Mouse (Mus musculus) gastrocnemius, adult 18-20 months (tissue): ENCODE measurements at regions not wholly inside any gene's neighbourhood (a gene's known extent, or its start where the extent isn't known, plus 50 kb on each side); places are given as distances from the start of the nearest gene placed in this dataset.

Experiments
- DNase-seq: peaks from one replicate; pipeline ENCODE4 v3.0.0; 2021; ENCODE audit warnings: low spot score

GRCm38 (mm10) chr7:133376833-133377484, 225.0 kb downstream of the Tex36 start:
- no peak for DNase-seq

DNA sequence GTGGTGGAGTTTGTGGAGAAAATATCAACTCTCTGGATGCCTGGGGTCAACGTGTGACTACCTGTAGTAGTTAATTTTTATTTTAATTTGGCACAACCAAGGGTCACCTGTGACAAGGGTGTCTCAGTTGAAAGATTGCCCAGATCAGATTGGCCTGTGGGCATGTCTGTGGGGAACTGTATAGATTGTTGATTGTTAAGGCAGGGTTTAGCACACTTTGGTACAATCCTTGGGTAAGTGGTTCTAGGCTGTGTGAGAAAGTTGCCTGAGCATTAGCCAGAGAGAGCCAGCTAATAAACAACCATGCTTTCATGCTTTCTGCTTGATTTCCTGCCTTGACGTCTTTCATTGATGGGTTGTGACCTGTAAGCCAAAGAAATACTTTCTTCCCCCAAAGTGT, 229.3 kb downstream of the Tex36 start:
- DNase-seq: no peak

DNA sequence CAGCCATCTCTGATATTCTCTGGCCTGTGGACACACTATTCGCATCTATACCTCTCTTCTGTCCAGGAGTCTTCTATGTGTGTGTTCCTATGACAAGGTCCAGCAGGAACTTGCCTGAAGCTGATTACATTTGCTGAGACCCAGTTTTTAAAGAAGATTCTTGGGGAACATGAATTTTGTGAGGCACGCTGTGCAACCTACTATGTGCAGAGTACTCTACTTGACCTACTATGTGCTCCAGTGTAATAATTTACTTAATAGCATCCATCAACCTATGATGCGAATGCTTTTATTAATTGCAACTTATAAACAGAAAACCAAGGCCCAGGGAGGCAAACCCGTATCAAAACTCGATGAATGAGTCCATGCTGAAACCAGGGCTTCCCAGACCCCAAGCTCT, 231.4 kb downstream of the Tex36 start:
- DNase-seq: no peak

- DNase-seq: no peak
Observed at GRCm38 (mm10) chr7:133364601-133365000, 237.4 kb downstream of the Tex36 start.

GRCm38 (mm10) chr7:133328717-133329116, 204.6 kb upstream of the Ctbp2 start:
- DNase-seq: peak; percentile 27

GRCm38 (mm10) chr7:133325548-133326190, 201.5 kb upstream of the Ctbp2 start:
- no peak for DNase-seq

DNA sequence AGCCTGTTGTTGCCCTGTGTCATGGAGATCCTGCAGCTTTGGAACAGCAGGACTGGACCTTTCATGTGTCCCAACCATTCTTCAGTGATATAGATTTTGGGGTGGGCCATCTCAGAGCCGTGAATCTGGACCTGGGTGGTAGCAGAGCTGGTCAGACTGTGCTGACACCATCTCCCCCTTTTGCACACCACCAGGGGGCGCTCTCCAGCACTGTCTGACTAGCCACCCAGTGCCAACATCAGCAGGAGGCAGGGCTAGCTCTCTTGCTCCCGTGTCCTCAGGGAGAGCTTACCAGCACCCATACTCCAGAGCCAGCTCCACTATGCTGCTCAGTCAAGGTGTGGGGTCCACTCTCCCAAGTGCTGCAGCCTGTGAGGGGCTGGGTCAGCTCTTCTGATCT, 199.8 kb upstream of the Ctbp2 start:
- DNase-seq: no peak

GRCm38 (mm10) chr7:133317511-133317910, 193.4 kb upstream of the Ctbp2 start:
- DNase-seq: no peak

DNA sequence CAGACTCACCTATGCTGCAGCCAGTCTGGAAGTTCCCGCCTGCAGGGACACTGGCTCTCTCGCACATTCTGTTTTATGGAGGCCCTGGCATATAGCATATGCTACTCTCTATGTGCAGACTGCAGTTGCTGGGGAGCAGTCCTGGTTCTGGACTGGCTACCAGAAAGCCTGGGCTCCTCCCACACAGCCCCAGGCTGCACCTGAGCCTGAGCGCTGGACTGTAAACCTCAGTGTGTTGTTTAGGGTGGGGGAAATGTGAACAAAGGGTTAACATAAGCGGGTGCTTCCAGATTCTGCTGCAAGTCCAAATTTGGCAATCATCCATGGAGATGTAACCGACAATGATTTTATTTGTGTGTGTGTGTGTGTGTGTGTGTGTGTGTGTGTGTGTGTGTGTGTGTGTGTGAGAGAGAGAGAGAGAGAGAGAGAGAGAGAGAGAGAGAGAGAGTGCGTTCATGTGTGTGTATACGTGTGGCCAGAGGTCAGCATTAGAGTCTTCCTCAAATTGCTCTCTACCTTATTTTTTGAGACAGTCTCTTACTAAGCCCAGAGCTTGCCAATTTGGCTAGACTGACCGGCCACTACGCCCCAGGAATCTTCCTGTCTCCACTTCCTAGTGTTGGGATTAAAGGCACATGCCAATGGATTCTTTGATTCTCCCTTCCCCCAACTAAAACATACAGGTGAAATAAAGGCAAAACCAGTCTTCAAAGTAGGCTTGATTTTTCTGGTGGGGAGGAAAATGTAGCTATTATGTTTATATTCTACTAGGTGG, 192.7 kb upstream of the Ctbp2 start:
- DNase-seq: no peak

GRCm38 (mm10) chr7:133315197-133316029, 191.3 kb upstream of the Ctbp2 start:
- no peak for DNase-seq

DNA sequence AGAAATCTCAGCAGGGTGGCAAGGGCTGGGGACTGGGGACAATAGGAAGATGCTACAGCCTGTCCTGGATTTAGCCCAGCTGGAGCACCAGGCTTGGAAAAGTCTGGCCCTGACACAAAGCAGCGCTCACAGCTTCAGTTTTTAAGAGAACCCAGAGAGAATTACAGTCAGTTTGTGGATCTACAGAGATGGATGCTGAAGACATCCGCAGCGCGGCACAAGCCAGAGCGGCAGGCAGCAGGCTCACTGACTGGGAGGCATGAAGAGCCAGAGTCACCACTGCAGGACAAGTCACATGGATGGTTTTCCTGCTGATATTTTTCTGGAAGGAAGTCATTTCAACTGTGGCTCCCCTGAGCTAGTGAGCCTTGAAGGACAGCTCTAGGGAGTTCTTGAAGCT, 189.0 kb upstream of the Ctbp2 start:
- no peak for DNase-seq

- no peak for DNase-seq
Observed at GRCm38 (mm10) chr7:133311116-133311801, 187.1 kb upstream of the Ctbp2 start.

GRCm38 (mm10) chr7:133304461-133304860, 180.3 kb upstream of the Ctbp2 start:
- DNase-seq: no peak

DNA sequence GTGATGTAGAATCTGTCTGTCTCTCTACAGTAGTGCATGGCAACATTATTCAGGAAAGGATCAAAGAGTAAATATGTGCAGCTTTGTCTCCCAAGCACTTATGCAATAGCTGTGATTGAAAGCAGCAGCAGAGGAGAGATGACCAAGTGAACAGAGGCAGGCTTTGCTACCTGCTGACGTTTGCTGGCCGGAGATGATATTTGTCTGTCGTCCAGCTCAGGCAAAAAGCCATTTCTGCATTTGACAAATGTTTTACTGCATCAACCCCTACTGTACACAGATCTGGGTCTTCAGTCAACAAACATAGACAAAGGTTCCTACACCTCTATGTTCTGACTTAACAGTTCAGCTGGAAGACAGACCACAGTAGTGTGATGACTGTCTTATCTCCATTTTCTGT, 166.3 kb upstream of the Ctbp2 start:
- no peak for DNase-seq

GRCm38 (mm10) chr7:133288236-133288635, 164.1 kb upstream of the Ctbp2 start:
- DNase-seq: no peak

- no peak for DNase-seq
Observed at GRCm38 (mm10) chr7:133286836-133287235, 162.7 kb upstream of the Ctbp2 start.

GRCm38 (mm10) chr7:133286216-133286615, 162.1 kb upstream of the Ctbp2 start:
- DNase-seq: no peak

DNA sequence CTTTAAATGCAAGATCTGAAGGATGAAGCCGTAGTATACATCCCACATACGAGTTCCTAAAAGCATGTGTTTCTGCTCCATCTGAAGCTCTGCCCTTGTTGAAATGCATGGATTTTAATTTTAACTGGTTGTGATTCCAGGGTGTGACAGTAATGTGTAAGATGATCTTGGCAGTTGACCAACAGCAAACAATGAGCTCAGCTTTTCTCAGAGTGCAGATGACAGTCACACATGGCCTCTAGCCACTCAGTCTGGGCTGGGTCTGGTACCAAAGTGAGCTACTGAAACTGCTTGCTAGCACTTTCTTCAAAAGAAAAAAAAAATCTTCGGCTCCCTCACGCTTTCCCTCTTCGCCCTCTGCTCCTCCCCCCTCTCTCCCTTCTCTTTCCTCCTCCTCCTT, 138.0 kb upstream of the Ctbp2 start:
- no peak for DNase-seq

DNA sequence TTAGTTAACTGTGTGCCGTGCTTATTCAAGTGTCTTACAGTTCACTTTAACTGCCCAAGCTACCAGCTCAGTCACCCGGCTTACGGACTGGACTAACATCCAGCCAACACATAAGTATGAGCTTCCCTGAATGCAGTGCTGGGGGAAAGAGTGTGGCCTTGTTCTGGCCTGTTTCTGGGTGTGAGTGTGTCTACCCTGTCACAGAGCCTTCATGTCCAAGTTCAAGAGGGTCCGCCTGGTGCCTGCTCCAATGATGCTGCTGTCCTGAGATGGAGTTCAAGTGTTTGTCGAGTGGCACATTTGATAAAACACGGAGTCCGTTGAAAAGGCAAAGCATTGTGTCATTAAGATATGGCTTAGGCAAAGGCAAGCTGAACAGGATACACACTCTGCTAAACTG, 135.0 kb upstream of the Ctbp2 start:
- DNase-seq: no peak

GRCm38 (mm10) chr7:133256831-133257230, 132.7 kb upstream of the Ctbp2 start:
- DNase-seq: no peak

GRCm38 (mm10) chr7:133244601-133245000, 120.4 kb upstream of the Ctbp2 start:
- DNase-seq: no peak
